Mouse (Mus musculus) kidney, postnatal 36 days (tissue): ENCODE data around the gene P2rx1.

Source experiments
- DNase-seq, 2 experiments: peaks; one replicate each; pipeline ENCODE4 v3.0.0; 2021 to 2022; ENCODE audit warnings: mixed read lengths in 2 of 2

Gene P2rx1

DNA sequence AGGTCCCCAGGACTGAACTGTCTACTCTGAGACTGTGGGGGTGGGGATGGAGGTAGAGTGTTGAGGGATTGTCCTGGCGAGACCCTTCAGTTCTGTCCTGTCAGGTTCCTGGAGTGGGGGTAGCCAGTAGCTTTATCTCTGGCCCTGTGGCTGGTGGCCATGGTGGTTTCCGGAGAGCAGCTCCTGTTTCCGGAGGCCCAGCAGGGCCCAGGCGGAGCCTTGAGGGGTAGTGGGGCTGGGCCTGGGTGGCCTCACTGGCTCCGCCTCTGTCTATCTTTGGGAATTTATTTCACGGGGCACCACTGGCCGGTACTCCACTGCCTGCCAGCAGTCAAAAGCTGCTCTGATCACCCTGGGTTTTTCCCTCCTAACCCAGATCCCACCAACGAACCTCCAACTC is at the start of gene P2rx1:
P2rx1 (plus strand) TSS at position 333 of the 400 bp plus-strand sequence.
- peak in 1 of 2 experiments; percentile 49 for DNase-seq

DNA sequence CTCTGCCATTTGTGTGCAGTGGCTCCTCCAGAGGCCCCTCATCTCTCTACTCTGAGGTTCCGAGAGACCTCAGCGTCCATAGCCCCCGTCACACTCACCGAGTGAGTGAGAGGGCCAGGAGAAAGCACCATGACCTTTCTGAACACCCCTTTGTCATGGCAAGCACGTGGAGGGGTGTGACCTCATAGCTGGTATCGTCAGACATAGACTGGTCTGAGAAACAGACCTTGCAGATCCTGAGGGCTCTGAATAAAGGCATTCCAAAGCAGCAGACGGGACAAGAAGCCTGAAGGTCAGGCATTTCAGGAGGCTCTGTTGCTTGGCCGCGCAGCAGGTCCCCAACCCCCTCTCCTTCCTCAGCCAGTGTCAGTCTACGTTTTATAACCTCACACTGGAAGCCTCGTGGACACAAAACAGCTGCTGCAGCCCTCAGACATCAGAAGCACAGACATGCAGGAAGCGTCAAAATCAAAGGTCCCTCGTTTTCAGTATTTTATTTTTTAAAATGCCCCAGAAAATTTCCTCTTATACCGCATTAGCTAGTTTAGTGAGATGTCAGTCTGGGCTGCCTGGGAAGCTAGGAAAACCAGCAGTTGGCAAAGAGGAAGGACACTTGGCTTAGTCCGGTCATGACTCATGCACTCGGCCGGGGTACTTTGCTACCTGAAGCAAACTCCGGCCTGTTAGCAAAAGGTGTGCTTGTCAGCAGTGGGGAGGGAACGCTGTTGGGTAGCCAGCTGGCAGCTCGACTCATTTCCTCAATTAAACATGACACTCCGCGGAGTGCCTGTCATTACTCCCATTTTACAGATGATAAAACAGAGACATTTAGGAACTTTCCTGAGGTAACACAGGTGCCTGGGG is 47.5 kb upstream of the P2rx1 start:
- DNase-seq: peak; percentile 45 to 46

DNA sequence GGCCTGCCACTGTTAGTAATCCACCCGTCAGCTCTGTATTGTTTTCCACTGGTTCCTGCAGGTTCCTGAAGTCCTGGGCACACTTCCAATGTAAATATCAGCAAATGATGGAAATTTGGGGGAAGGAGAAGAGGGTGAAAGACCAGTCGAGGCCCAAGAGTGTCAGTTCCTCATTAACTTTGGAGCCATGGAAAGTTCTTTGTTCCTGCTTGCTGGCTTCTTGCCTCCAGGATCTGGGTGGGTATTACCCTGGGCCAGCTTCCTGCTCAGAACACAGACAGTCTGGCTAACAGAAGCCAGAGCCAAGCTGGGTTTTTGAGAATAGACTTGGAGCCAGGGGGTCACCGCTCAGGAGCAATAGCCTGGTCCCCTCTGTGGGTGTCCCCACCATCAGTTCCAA is 46.7 kb upstream of the P2rx1 start:
- peak; percentile 63 to 76 for DNase-seq

DNA sequence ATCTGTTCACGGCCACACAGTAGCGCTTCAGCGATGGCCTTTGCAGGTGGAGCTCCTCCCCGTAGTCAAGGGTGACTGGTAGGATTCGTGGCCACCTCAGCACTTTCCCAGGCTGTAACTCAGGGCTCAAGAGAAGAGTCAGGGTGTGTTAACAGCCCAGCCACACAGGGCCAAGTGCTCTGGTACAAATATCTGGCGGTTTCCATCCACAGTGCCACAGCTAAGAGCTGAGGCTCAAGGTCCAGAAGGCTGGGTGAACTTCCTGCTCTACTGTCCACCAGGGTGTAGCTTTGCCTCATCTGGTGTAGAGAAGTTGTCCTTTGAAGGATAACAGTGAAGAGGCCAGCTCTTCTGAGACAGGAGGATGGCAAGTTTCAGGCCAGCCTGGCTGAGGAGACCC is 46.2 kb upstream of the P2rx1 start:
- peak; percentile 15 to 33 for DNase-seq

DNA sequence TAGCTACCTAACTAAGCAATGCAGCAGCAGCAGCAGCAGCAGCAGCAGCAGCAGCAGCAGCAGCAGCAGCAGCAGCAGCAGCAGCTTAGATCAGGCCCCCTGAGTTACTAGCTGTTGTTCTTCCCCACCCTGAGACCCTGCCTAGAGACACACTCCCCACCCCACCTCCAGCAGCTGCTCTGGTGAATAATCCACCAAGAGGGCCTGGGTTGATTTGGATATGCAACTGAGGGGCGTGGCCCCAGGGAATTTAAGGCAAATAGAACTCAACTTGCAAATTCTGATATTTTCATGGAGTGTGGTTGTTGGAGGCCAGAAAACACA is 45.8 kb upstream of the P2rx1 start:
- DNase-seq: peak in 1 of 2 experiments; percentile 27

DNA sequence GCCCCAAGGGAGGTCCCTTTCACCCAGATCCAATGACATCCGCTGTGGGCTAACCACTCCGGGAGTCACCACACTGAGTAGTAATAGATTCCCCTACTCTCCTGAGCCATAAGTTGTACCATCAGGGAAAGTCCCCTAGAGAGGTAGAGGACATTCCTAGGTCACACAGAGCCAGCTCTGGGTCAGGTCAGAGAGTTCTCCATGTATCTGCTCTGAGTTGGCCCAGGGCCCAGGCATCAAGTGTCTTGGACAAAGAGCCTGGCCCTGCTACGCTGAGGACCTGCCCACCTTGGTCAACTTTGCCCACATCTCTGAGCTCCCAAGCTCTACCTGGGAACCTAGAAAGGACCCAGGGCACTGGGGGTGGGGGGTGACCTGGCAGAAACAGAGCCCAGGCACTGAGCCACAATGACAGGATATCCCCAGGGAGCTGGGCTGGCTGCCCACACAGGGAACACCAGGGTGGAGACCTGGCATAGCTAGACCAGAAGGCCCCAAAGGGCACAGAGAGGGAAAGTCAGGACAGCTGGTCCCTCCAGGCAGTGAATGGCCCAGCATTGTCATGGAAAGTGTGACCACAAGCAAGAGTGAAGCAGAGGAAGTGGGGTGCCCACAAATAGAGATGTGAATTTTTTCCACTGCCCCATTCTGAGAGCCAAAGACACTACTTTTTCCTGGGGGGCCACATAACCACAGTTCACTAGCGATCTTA is 45.3 kb upstream of the P2rx1 start:
- DNase-seq: peak; percentile 82 to 85

DNA sequence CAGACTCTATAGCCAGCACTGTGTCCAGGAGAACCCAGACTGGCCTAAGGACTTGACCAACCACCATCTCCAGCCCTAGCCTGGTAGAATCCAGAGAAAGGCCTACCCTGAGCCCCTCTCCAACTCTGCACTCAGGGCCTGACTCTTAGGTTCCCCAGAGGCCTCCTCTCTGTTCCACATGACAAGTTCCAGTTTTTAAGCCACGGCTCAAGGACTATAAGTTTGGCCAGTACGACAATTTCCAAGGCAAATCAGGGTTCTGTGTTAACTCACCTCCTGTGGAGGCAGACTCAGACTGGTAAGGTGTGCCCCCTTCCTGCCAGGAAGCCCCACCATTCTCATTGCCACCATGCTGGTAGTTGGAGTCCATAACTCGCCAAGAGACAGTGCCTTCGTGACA is 44.7 kb upstream of the P2rx1 start:
- DNase-seq: no peak

DNA sequence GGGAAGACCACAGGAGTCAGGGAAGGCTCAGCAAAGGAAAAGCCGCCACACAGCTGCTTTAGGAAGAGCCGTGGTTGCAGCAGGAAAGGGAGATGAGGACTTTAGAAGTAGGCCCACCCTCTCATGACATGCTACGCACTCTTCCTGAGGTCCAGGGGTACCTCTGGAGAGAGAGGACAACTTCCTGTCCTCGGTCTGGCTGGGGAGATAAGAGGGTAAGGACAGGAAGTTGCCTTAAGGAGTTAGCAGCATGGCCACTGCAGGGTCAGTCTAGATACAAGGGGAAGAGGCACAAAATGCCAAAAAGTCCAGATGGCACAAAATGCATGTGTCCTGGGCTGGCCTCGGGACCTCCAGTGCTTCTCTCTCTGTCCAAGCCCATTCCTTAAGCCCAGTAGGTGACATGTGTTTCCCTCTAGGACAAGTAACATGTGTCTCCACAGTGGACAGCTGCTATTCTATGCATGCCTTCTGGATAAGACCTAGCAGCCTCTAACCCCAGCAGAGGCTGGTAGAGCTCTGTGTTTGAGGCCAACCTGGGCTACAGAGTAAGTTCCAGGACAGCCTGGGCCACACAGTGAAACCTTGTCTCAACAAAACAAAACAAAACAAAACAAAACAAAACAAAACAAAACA is 43.4 kb upstream of the P2rx1 start:
- peak; percentile 31 to 46 for DNase-seq

DNA sequence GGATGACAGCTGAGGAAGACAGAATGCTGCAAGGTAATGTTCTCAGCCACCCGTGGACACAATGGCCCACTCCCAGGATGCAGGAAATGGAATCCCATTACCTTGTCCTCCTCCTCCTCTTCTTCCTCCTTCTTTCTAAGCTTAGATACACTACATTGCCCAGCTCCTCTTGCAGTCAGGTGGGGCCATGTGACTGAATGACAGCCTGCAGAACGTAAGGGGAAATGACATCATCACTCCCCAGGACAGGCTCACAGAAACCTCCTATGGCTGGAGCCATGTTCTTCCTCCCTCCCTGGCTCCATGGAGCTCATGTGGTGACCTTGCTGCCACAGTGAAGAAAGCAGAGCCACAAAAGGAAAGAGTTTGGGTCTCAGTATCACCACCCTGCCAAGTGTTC is 41.6 kb upstream of the P2rx1 start:
- no peak for DNase-seq

DNA sequence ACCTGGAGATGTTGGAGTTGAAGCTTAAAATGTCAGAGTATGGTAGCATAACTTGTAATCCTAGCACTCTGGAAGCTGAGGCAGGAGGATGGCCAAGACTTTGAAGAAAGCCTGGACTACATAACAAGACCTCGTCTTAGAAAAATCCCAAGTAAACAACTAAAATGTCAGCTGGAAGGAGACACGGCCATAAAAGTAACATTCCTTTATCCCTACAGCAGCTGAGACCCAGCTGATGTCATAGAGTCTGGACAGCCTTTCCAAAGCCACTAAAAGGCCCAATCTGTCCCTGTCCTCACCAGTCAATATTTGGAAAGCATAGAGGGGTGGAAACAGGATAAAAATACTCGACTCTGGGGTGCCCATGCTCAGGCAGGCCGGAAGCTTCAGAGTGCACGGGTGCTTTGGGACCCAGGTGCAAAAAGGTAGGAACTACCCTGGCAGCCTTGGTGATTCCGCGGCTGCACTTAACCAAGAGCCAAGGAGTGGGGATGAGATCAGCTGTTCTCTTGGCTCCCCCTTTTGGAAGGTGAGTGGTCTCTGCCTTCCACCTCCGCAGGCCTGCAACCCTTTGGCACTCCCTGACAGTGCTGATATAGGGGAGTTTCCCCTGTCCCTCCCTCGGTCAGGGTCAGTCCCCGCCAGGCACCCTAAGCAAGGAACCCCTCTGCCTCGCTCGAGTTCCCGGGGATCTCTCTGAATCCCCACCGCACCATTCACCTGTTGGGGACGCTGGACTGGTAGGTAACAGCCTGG is 38.8 kb upstream of the P2rx1 start:
- no peak for DNase-seq

DNA sequence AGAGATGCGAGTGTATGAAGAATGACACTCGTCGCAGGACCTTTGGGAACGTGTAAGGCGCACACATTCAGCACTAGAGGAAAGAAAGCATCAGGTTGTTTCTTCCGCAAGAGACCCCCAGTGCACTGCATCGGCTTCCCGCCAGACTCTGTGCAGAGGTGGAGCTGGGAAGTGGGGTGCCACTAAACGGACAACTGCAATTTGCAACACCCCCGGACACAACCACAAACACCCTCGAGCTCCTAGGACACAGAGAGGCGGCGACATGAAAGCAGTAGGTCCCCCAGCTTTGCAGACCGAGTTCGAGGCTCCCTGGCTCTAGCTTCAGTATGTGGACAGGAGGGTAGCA is 38.2 kb upstream of the P2rx1 start:
- no peak for DNase-seq

DNA sequence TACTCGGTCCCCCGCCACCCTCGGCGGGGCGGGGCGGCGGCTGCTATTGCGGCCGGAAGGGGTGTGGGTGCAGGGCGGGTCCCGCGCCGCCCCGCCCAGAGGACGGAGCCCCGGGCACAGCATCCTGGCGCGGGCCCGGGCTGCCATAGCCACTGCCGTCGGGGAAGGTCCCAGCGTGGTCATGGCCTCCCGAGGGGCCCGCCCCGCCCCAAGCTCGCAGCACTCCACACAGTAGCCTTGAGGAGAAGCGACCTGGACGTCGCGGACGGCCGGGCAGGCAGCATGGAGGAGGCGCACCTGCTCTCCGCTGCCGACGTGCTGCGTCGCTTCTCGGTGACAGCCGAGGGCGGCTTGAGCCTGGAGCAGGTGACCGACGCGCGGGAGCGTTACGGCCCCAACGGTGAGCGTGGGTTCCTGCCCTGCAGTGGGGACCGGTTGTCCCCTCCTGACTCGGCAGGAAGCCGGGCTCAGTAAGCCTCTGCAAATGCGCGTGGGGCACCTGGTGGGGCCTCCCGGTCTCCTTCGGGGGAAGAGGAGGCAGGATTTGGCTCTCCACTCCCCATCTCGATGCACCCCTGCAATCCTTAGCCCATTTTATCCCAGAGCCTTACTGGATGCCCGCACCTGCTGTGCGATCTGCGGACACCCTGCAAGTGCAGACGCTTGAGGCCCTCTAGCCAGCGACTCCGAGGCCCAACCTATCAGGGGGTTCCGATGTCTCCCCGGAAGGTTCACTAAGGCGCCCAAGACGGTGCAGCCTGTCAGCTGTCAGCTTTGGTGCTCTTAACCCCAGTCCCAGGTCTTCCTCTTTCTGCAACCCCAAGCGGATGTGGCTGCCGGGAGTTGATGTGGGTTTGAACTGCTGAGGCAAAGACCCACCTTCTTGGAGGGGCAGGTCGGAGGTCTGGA is 37.6 kb upstream of the P2rx1 start, which contains the start of gene Atp2a3:
Atp2a3 (plus strand) TSS at position 98 of the 909 bp plus-strand sequence.
- DNase-seq: peak in 1 of 2 experiments; percentile 57

DNA sequence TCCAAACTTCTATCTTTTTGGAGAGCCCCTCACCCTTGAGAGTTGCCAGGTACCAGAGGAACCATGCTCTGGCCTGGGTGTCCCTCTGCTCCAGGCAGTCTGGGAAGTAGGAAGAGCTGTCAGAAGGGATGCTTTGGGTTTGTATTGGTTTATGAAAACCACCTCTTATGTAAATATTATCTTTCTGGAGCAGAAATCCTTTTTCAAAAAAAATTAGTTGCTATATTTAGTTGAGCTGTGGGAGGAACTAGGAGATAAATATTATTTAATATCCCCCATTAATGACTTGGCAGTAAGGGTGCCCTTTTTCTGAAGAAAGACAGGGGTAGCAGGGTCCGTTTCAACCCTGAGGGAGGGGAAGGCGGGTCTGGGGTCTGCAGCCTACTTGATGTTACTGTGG is 36.5 kb upstream of the P2rx1 start:
- no peak for DNase-seq

DNA sequence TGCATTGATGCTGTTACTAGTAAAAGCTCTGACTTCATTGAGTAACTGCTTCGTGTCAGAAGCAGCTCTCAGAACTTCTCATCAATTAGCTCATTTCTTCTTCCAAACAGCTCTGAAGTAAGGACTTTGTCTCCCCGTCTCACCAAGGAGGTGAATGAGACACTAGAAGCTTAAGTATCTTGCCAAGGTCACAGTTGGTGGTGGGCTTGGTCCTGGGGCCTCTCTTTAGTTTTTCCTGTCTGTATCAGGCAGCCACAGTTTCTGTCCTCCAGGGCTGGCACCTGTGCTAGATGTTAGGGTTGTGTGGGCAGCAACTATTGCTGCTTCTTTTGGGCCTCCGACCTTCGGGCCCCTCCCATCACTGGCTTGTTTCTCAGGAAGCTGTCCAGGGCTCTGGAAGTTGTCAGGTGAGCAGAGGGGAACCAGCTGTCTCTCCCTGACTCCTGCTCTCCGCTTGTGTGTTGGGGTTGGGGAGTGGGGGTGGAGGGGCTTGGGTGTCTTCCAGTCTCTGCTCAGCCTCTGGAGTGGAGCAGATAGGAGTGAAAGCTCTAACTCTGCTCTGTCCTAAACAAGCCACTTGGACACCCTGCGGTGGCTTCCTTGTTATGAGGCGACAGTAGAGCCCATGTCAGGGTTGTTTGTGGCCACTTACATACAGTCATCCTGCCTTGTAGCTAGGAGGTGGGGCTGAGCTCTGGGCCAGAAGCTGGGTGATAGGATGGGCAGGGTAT is 35.7 kb upstream of the P2rx1 start:
- DNase-seq: no peak

DNA sequence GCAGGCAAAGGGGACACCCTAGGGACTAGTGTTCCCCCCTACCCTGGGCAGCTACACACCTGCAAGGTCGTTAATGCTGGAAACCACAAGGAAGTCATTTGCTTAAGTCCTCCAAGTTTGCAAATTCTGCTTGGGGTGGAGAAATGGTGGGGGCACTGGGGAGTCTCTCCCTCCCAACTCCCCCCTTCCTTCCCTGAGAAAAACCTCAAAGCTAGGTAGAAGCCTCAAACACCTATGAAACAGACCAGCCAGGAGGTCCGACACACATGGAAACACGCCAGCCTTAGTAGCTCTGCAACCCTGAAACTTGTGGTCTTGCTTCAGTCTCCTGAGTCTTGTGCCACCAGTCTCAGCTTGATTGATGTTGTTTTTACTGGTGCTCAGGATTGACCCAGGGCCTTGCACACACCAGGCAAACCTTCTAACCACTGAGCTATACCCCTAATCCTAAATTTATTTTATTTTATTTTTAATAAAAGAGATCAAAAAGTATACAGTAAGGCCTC is 35.1 kb upstream of the P2rx1 start:
- no peak for DNase-seq

DNA sequence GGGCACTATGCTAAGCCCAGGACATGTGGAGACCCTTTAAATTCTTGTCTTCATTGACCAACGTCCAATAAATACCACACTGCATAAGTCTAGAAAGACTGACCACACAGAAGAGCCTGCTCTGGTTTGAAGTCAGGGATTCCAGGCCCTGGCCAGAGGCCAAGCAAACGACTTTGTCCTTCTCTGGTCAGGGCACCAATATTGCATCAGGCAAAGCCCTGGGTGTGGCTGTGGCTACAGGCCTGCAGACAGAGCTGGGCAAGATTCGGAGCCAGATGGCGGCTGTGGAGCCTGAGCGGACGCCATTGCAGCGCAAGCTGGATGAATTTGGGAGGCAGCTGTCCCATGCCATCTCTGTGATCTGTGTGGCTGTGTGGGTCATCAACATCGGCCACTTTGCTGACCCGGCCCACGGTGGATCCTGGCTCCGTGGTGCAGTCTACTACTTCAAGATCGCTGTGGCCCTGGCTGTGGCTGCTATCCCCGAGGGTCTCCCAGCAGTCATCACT is 23.9 kb upstream of the P2rx1 start:
- DNase-seq: no peak

DNA sequence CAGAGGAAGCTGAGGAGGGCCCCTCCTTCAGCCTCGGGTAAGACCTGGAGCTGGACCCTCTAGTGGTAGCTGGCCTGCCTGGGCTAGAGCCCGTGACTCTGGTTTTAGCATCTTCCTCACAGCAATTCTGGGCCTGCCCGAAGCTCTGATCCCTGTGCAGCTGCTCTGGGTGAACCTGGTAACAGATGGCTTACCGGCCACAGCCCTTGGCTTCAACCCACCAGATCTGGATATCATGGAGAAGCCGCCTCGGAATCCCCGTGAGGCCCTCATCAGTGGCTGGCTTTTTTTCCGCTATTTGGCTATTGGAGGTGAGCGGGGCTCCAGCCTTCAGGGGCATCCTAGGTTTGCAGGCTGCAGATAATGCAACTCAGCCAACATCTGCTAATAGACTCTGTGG is 16.4 kb upstream of the P2rx1 start:
- DNase-seq: no peak

DNA sequence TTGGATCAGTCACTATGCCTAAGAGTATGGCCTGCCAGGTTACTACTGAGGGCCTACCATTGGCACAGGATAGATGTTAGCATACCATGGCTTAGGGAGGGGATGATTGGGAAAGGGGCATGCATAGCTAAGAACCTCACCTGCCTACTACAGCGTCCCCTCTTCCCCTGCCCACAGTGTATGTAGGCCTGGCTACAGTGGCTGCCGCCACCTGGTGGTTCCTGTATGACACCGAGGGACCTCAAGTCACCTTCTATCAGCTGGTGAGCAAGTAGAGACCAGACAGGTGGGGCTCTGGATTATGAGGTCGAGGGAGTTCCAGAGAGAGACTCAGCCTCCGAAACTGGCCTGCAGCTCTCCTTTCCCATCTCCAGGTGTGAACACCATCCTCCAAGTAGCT is 15.6 kb upstream of the P2rx1 start:
- DNase-seq: peak in 1 of 2 experiments; percentile 67

DNA sequence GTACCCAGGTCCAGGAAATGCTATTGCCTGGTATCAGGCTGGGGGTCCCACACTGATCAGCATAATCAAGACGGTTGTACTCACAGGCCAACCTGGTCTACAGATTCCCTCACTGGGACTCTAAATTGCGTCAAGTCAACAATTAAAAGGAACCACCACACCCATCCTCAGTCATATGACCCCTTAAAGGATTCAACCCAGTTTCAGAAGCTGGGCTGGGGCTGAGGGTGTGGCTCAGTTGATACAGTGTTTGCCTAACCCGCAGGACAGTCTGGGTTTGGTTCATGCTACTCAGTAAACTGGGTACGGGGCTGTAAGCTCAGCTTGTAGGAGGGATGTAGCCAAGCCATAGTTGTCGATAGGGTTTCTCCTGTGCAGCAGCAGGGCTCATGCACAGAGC is 12.2 kb upstream of the P2rx1 start:
- DNase-seq: no peak

DNA sequence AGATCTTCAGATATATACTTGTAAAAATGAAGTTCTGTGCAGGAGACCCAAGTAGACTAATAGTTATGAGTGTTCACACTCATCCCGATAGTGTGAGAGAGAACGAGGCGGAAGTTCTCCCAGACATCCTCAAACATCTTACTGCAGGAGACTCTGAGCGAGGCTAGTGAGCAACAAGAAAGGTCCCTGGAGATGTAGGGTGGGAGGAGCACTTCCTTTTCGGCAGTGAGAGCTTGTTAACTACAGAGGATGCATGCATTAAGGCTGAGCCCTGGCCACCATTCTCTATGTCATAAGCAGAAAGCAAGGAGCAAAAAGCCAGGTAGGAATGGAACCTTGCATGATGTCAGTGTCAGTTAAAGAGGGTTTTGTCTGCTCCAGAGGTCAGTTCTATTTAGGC is 11.7 kb upstream of the P2rx1 start:
- no peak for DNase-seq

DNA sequence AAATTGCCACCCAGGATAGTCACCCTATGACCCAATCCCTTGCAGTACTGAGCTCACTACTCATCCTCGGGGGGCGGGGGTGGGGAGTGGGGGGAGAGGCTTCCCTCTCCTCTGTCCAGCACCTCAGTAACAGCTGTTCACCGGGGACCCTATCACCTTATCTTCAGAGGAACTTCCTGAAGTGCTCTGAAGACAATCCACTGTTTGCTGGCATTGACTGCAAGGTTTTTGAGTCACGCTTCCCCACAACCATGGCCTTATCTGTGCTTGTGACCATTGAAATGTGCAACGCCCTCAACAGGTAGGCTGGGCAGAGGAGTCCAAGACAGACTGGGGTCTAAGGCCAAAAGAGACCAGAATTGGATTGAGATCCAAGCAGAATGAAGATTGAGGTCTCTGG is 11.1 kb upstream of the P2rx1 start:
- no peak for DNase-seq
